Mouse (Mus musculus): Measurements from ENCODE around the gene C2cd2l. TPM values are rescaled to one million over a fixed set of nuclear protein-coding genes. Genes with fewer than 3 reads are reported as not detected.

C2cd2l gene
- total RNA-seq, 2 experiments from 2014 or later, result 46.1 to 83.0 TPM

DNA sequence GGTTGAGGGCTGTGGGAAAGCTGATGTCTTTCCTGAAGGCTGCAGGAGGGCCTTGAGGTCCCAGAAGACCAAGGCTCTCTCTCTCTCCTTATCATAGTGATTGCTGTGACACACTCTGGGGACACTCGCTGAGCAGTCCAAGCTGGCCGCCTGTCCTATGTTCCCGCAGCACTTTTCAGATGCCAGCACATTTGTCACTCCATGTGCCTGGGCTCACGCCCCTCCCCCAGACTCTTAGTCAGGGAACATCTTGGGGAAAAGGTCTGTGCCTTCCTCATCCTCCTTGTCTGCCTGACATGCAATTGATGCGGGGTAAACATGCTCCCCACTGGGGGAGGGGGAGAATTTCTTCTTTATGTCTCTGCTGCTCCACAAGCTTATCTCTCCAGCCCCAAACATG is 36.9 kb downstream of the C2cd2l start:
- ATAC-seq (replicated peaks; ENCODE audit: low FRiP score, poor library complexity, severe bottlenecking), result no peak

DNA sequence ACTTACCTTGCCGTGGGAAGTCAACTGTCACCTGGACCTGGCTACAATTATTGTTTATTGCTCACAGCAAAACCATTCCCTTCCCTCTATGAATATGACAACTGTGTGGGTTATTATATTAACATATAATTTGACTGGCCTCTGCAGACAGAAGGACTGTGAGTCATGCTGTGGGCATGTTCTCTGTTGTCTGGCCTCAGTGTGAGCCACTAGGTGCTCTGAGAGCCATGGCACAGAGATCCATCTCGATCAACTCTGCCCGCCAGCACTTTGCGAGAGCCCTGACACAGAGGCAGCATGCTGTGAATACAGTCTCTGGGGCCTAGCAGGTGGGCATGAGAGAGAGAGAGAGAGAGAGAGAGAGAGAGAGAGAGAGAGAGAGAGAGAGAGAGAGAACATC is 50.1 kb downstream of the C2cd2l start:
- ATAC-seq (replicated peaks; ENCODE audit: low FRiP score, poor library complexity, severe bottlenecking), result no peak

DNA sequence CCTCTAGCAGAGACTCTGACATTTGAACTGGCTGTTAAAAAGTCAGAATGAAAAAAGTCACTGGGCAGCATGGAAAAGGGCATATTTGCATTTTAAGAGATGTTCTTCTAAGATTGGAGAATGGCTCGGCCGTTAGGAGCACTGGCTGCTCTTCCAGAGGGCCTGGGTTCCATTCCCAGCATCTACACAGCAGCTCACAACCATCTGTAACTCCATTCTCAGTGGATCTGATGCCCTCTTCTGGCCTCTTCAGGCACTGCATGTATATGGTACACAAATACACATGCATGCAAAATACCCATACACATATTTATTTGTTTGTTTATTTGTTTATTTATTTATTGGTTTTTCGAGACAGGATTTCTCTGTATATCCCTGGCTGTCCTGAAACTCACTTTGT is 51.0 kb downstream of the C2cd2l start:
- no peak for ATAC-seq (replicated peaks; ENCODE audit: low FRiP score, poor library complexity, severe bottlenecking)

- ATAC-seq (replicated peaks; ENCODE audit: low FRiP score, poor library complexity, severe bottlenecking), result peak; percentile 70
These were observed 51.7 kb downstream of the C2cd2l start, which contains the start of gene Nlrx1 for GRCm38 (mm10) chr9:44268432-44268831. Nlrx1 (minus strand) TSS chr9:44268599.

DNA sequence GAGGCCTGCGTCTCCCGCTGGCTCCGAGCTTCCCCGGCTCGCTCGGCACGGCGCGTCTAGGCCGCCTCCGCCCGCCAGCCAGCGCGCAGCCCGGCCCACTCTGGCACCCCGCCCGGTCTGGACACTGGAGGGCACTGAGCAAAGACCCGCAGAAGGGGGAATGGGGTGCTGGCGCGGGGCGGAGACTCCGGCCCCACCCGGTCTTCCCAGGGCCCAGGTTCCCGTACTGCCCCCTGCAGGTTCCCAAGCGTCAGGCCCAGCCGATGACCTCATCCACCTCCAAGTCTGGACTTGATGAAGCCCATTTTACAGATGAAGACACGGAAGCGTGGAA is 52.1 kb downstream of the C2cd2l start:
- ATAC-seq (replicated peaks; ENCODE audit: low FRiP score, poor library complexity, severe bottlenecking), result peak; percentile 93

DNA sequence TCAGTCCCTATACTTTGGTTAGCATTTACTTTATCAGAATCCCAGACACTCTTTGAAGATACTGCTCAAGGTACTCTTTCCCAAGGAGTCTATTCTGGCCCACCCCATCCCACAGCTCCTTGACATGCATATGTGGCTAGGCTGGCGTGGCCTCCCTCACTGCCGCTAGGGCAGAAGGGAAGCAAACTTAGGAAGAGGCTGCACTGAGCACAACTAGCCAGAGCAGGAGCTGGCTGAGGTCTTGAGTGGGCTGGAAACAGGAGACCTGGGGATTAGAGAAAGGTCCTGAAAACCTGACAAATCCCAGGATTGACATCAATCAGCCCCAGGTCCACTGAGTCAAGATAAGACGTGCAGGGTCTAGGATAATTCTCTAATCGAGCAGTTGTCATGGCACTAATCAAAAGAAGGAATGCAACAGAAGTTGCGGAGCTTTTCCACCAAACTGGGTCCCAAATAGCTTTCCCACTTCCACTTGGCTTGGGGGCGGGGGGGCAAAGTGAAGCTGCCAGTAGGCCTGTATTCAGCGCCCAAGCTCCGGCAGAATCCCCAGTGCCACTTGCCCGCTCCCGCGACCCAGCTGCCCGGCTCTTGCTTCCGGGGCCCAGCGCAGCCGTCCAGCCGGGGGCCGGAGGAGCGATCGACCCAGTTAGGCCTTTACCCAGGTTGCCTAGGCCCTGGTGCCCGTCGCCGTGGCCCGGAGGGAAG is 52.6 kb downstream of the C2cd2l start:
- ATAC-seq (replicated peaks; ENCODE audit: low FRiP score, poor library complexity, severe bottlenecking), result no peak

DNA sequence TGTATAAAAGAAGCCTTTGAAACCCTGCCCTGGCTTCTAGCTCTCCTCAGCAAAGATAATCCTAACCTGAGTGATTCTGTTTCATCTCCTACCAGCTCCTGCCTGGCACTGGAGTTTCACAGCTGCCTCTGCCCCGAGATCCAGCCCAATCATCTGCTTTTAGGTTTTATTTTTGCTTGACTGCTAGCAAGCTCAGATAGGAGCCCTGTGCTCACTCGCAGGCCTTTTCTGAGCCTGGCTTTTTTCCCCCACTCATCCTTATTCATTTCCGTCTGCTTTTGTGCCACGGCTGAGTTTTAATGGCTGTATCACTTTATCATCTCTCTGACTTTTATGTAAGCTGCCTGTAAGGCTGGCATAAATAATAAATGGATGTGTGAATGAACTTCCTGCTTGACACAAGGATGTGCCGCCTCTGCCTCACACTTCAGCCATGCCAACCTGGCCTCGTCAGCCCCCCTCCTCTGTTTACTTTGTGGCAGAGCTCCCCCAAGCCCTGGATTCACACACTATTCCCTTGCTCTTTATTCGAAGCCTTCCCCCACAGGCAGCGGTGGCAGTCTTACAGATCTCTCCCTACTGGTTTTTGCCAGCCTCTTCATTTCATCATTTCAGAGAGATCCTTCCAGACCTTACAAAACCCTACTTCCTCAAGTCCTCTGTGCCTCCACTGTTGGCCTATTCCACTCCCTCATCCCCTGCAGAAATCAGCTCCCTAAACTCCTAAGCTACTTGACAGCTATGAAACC is 53.4 kb downstream of the C2cd2l start:
- no peak for ATAC-seq (replicated peaks; ENCODE audit: low FRiP score, poor library complexity, severe bottlenecking)

GRCm38 (mm10) chr9:44261388-44261787 is 58.7 kb downstream of the C2cd2l start:
- no peak for ATAC-seq (replicated peaks; ENCODE audit: low FRiP score, poor library complexity, severe bottlenecking)

Other genes with a start within 250 kb of the C2cd2l start
- gene Mfrp, start 218.6 kb downstream of the C2cd2l start, total RNA-seq (2015; ENCODE audit: low replicate concordance), result not detected in 2 replicates
- gene Mfrp, start 218.6 kb downstream of the C2cd2l start, total RNA-seq (2017; ENCODE audit: low replicate concordance), result not detected in 2 replicates
- not detected in 2 replicates for gene C1qtnf5, start 213.0 kb downstream of the C2cd2l start, total RNA-seq (2015; ENCODE audit: low replicate concordance)
- gene C1qtnf5, start 213.0 kb downstream of the C2cd2l start, total RNA-seq (2017; ENCODE audit: low replicate concordance), result 1.4 TPM in 1 of 2 replicates, not detected in the other
- gene Gm49380, start 206.8 kb downstream of the C2cd2l start, total RNA-seq (2015; ENCODE audit: low replicate concordance), result not detected in 2 replicates
- 1.4 TPM in 1 of 2 replicates, not detected in the other for gene Gm49380, start 206.8 kb downstream of the C2cd2l start, total RNA-seq (2017; ENCODE audit: low replicate concordance)
- gene Rnf26, start 206.8 kb downstream of the C2cd2l start, total RNA-seq (2015; ENCODE audit: low replicate concordance), result 83.4 and 94.4 TPM in 2 replicates
- gene Rnf26, start 206.8 kb downstream of the C2cd2l start, total RNA-seq (2017; ENCODE audit: low replicate concordance), result 43.9 and 53.3 TPM in 2 replicates
- gene Mcam, start 185.8 kb downstream of the C2cd2l start, total RNA-seq (2015; ENCODE audit: low replicate concordance), result not detected in 2 replicates
- 0.30 TPM in 1 of 2 replicates, not detected in the other for gene Mcam, start 185.8 kb downstream of the C2cd2l start, total RNA-seq (2017; ENCODE audit: low replicate concordance)
- 43.2 TPM in 2 replicates for gene Cbl, start 86.2 kb downstream of the C2cd2l start, total RNA-seq (2015; ENCODE audit: low replicate concordance)
- 16.2 and 21.3 TPM in 2 replicates for gene Cbl, start 86.2 kb downstream of the C2cd2l start, total RNA-seq (2017; ENCODE audit: low replicate concordance)
- gene Ccdc153, start 79.6 kb downstream of the C2cd2l start, total RNA-seq (2015; ENCODE audit: low replicate concordance), result not detected in 2 replicates
- not detected in 2 replicates for gene Ccdc153, start 79.6 kb downstream of the C2cd2l start, total RNA-seq (2017; ENCODE audit: low replicate concordance)
- not detected in 2 replicates for gene Pdzd3, start 68.8 kb downstream of the C2cd2l start, total RNA-seq (2015; ENCODE audit: low replicate concordance)
- not detected in 2 replicates for gene Pdzd3, start 68.8 kb downstream of the C2cd2l start, total RNA-seq (2017; ENCODE audit: low replicate concordance)
- gene Nlrx1, start 51.7 kb downstream of the C2cd2l start, total RNA-seq (2015; ENCODE audit: low replicate concordance), result 0.84 and 2.5 TPM in 2 replicates
- 1.2 and 2.6 TPM in 2 replicates for gene Nlrx1, start 51.7 kb downstream of the C2cd2l start, total RNA-seq (2017; ENCODE audit: low replicate concordance)
- 314 and 326 TPM in 2 replicates for gene Abcg4, start 31.7 kb downstream of the C2cd2l start, total RNA-seq (2015; ENCODE audit: low replicate concordance)
- gene Abcg4, start 31.7 kb downstream of the C2cd2l start, total RNA-seq (2017; ENCODE audit: low replicate concordance), result 111 and 113 TPM in 2 replicates
- gene Hinfp, start 14.6 kb downstream of the C2cd2l start, total RNA-seq (2015; ENCODE audit: low replicate concordance), result 37.5 and 59.1 TPM in 2 replicates
- 35.2 and 65.6 TPM in 2 replicates for gene Hinfp, start 14.6 kb downstream of the C2cd2l start, total RNA-seq (2017; ENCODE audit: low replicate concordance)
- 5.4 and 11.5 TPM in 2 replicates for gene Dpagt1, start 5.7 kb upstream of the C2cd2l start, total RNA-seq (2015; ENCODE audit: low replicate concordance)
- gene Dpagt1, start 5.7 kb upstream of the C2cd2l start, total RNA-seq (2017; ENCODE audit: low replicate concordance), result 1.0 and 7.8 TPM in 2 replicates
- 455 and 495 TPM in 2 replicates for gene H2afx, start 14.4 kb upstream of the C2cd2l start, total RNA-seq (2015; ENCODE audit: low replicate concordance)
- 1,704 and 2,100 TPM in 2 replicates for gene H2afx, start 14.4 kb upstream of the C2cd2l start, total RNA-seq (2017; ENCODE audit: low replicate concordance)
- 2,720 and 2,790 TPM in 2 replicates for gene Hmbs, start 23.9 kb upstream of the C2cd2l start, total RNA-seq (2015; ENCODE audit: low replicate concordance)
- gene Hmbs, start 23.9 kb upstream of the C2cd2l start, total RNA-seq (2017; ENCODE audit: low replicate concordance), result 1,215 and 1,747 TPM in 2 replicates
- gene Vps11, start 41.4 kb upstream of the C2cd2l start, total RNA-seq (2015; ENCODE audit: low replicate concordance), result 2.5 and 6.7 TPM in 2 replicates
- gene Vps11, start 41.4 kb upstream of the C2cd2l start, total RNA-seq (2017; ENCODE audit: low replicate concordance), result 9.5 and 15.7 TPM in 2 replicates
- 15.1 and 40.0 TPM in 2 replicates for gene Hyou1, start 59.2 kb upstream of the C2cd2l start, total RNA-seq (2015; ENCODE audit: low replicate concordance)
- 25.1 and 34.4 TPM in 2 replicates for gene Hyou1, start 59.2 kb upstream of the C2cd2l start, total RNA-seq (2017; ENCODE audit: low replicate concordance)
- 0.72 and 5.0 TPM in 2 replicates for gene Slc37a4, start 76.6 kb upstream of the C2cd2l start, total RNA-seq (2015; ENCODE audit: low replicate concordance)
- gene Slc37a4, start 76.6 kb upstream of the C2cd2l start, total RNA-seq (2017; ENCODE audit: low replicate concordance), result 9.1 and 16.1 TPM in 2 replicates
- 682 and 851 TPM in 2 replicates for gene Rps25, start 86.9 kb upstream of the C2cd2l start, total RNA-seq (2015; ENCODE audit: low replicate concordance)
- gene Rps25, start 86.9 kb upstream of the C2cd2l start, total RNA-seq (2017; ENCODE audit: low replicate concordance), result 327 and 425 TPM in 2 replicates
- gene Trappc4, start 87.3 kb upstream of the C2cd2l start, total RNA-seq (2015; ENCODE audit: low replicate concordance), result 19.5 and 34.8 TPM in 2 replicates
- 5.8 and 52.0 TPM in 2 replicates for gene Trappc4, start 87.3 kb upstream of the C2cd2l start, total RNA-seq (2017; ENCODE audit: low replicate concordance)
- gene Ccdc84, start 98.3 kb upstream of the C2cd2l start, total RNA-seq (2015; ENCODE audit: low replicate concordance), result 32.1 and 61.2 TPM in 2 replicates
- 25.3 and 25.9 TPM in 2 replicates for gene Ccdc84, start 98.3 kb upstream of the C2cd2l start, total RNA-seq (2017; ENCODE audit: low replicate concordance)
- gene Foxr1, start 120.9 kb upstream of the C2cd2l start, total RNA-seq (2015; ENCODE audit: low replicate concordance), result not detected in 2 replicates
- not detected in 2 replicates for gene Foxr1, start 120.9 kb upstream of the C2cd2l start, total RNA-seq (2017; ENCODE audit: low replicate concordance)
- gene Upk2, start 134.7 kb upstream of the C2cd2l start, total RNA-seq (2015; ENCODE audit: low replicate concordance), result not detected in 2 replicates
- not detected in 2 replicates for gene Upk2, start 134.7 kb upstream of the C2cd2l start, total RNA-seq (2017; ENCODE audit: low replicate concordance)
- 0.36 and 2.5 TPM in 2 replicates for gene Bcl9l, start 162.5 kb upstream of the C2cd2l start, total RNA-seq (2015; ENCODE audit: low replicate concordance)
- gene Bcl9l, start 162.5 kb upstream of the C2cd2l start, total RNA-seq (2017; ENCODE audit: low replicate concordance), result 1.2 and 1.7 TPM in 2 replicates
- 0.42 and 1.4 TPM in 2 replicates for gene Cxcr5, start 241.6 kb upstream of the C2cd2l start, total RNA-seq (2015; ENCODE audit: low replicate concordance)
- gene Cxcr5, start 241.6 kb upstream of the C2cd2l start, total RNA-seq (2017; ENCODE audit: low replicate concordance), result 1.8 TPM in 1 of 2 replicates, not detected in the other